Mouse (Mus musculus): Measurements from ENCODE around the gene Kif14. TPM values are rescaled to one million over a fixed set of nuclear protein-coding genes. Genes with fewer than 3 reads are reported as not detected.

Kif14 gene
- total and polyA plus RNA-seq, 3 experiments: 0.02 to 0.30 (median 0.08) TPM

- H3K4me3 ChIP-seq: no peak overlapping the region
- DNase-seq: no peak
- no peaks in the 10 kb centered on the region for H3K4me1 ChIP-seq (ENCODE audit: control insufficient read depth, insufficient read depth, low read length)
- TF ChIP-seq CTCF (IDR thresholded peaks at IDR 0.05) (no peak), EP300 (IDR thresholded peaks at IDR 0.05; ENCODE audit: insufficient read depth, low read depth, low read length) (no peak), POLR2A (IDR thresholded peaks at IDR 0.05; ENCODE audit: insufficient read depth, low read depth, low read length) (no peak)
- intact Hi-C loops (cut with DNase I): no loop called here
- H3K36me3 ChIP-seq (ENCODE audit: control insufficient read depth, insufficient read depth, low read length): no peaks in the 10 kb centered on the region
- no peaks in the 10 kb centered on the region for H3K79me2 ChIP-seq (replicated peaks; ENCODE audit: control insufficient read depth, insufficient read depth, low read length)
- 82% methylated on average over 7 of the region's 7 CpGs for WGBS
- no peaks in the 10 kb centered on the region for H3K27me3 ChIP-seq (ENCODE audit: control insufficient read depth, insufficient read depth, low read length)
- H3K9ac ChIP-seq (ENCODE audit: low read depth, low read length): no peak overlapping the region
- H3K27ac ChIP-seq: no peak overlapping the region
Observed at GRCm38 (mm10) chr1:136440741-136441140, 25.4 kb upstream of the Kif14 start.

DNA sequence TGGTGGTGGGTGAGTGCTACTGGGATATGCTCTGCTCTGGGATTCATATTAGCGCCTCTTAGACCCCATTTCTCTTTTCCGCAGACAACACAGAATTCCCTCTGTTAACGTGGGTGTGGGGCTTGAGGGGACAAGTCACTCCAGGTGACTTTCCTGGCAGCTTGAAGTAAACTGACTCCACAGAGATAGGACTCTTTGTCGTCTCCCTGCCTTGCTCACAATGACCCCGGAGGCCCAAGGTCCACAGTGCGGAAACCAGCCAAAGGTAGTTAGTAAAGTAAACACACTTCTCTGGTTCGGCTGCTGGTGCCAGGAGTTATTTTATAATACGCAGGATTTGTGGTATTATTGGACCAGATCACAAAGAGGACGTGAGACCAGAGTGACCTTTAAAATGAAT, 23.3 kb upstream of the Kif14 start:
- intact Hi-C loops (cut with DNase I): no loop called here

DNA sequence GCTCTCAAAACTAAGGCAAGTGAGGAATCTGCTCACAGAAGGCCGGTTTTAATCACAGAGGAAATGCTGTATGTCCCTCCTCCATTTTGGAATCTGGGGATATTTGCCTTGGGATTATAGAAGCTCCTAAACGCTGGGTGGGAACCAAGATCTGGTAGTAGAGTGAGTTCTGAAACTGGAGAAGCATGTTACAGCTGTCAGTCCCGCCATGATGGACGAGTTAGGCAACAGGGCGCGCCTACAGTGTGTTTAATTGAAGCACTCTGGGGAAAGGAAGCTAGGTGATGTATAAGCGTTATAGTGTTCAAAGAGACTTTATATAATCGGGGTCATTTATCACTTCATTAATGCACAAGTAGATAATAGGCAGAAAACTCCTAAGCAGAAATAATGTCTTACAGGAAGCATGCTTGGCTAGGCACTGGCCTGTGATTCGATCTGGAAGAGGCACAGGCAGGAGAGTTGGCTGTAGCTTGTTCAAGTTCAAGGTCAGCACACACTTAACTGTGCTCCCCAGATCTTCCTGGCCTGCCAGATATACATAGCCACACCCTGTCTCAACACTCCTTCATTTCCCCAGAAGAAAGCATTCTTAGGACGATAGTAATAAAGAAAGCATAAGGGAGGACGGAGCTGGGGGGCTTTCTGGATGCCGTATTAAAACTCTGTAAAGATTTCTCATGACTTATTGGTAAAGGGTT, 21.4 kb upstream of the Kif14 start:
- H3K79me2 ChIP-seq (replicated peaks; ENCODE audit: control insufficient read depth, insufficient read depth, low read length): no peaks in the 10 kb centered on the region
- no peak overlapping the region for H3K27ac ChIP-seq
- H3K27me3 ChIP-seq (ENCODE audit: control insufficient read depth, insufficient read depth, low read length): no peaks in the 10 kb centered on the region
- no peak overlapping the region for H3K4me3 ChIP-seq
- no peak overlapping the region for H3K9ac ChIP-seq (ENCODE audit: low read depth, low read length)
- no peak for DNase-seq
- no peaks in the 10 kb centered on the region for H3K36me3 ChIP-seq (ENCODE audit: control insufficient read depth, insufficient read depth, low read length)
- TF ChIP-seq POLR2A (IDR thresholded peaks at IDR 0.05; ENCODE audit: insufficient read depth, low read depth, low read length) (no peak), EP300 (IDR thresholded peaks at IDR 0.05; ENCODE audit: insufficient read depth, low read depth, low read length) (no peak), CTCF (IDR thresholded peaks at IDR 0.05) (no peak)
- intact Hi-C loops (cut with DNase I): no loop called here
- 83% methylated on average over 12 of the region's 12 CpGs for WGBS
- no peaks in the 10 kb centered on the region for H3K4me1 ChIP-seq (ENCODE audit: control insufficient read depth, insufficient read depth, low read length)

More for the DNA sequence above, 23.3 kb upstream of the Kif14 start:
- Histone ChIP-seq H3K27ac (no peak overlapping the region), H3K36me3 (ENCODE audit: control insufficient read depth, insufficient read depth, low read length) (no peaks in the 10 kb centered on the region), H3K4me3 (no peak overlapping the region), H3K27me3 (ENCODE audit: control insufficient read depth, insufficient read depth, low read length) (no peaks in the 10 kb centered on the region), H3K4me1 (ENCODE audit: control insufficient read depth, insufficient read depth, low read length) (no peaks in the 10 kb centered on the region), H3K9ac (ENCODE audit: low read depth, low read length) (no peak overlapping the region), H3K79me2 (replicated peaks; ENCODE audit: control insufficient read depth, insufficient read depth, low read length) (no peaks in the 10 kb centered on the region)
- DNase-seq: no peak
- 71% methylated on average over 9 of the region's 9 CpGs for WGBS
- TF ChIP-seq EP300 (IDR thresholded peaks at IDR 0.05; ENCODE audit: insufficient read depth, low read depth, low read length) (no peak), CTCF (IDR thresholded peaks at IDR 0.05) (no peak), POLR2A (IDR thresholded peaks at IDR 0.05; ENCODE audit: insufficient read depth, low read depth, low read length) (no peak)

GRCm38 (mm10) chr1:136446933-136447332, 19.2 kb upstream of the Kif14 start:
- intact Hi-C loops (cut with DNase I): no loop called here
- Histone ChIP-seq H3K27ac (no peak overlapping the region), H3K4me1 (ENCODE audit: control insufficient read depth, insufficient read depth, low read length) (no peaks in the 10 kb centered on the region), H3K4me3 (no peak overlapping the region), H3K27me3 (ENCODE audit: control insufficient read depth, insufficient read depth, low read length) (no peaks in the 10 kb centered on the region), H3K9ac (ENCODE audit: low read depth, low read length) (no peak overlapping the region), H3K79me2 (replicated peaks; ENCODE audit: control insufficient read depth, insufficient read depth, low read length) (no peaks in the 10 kb centered on the region), H3K36me3 (ENCODE audit: control insufficient read depth, insufficient read depth, low read length) (no peaks in the 10 kb centered on the region)
- TF ChIP-seq POLR2A (IDR thresholded peaks at IDR 0.05; ENCODE audit: insufficient read depth, low read depth, low read length) (no peak), EP300 (IDR thresholded peaks at IDR 0.05; ENCODE audit: insufficient read depth, low read depth, low read length) (no peak), CTCF (IDR thresholded peaks at IDR 0.05) (no peak)
- no peak for DNase-seq
- 83% methylated on average over 10 of the region's 10 CpGs for WGBS

DNA sequence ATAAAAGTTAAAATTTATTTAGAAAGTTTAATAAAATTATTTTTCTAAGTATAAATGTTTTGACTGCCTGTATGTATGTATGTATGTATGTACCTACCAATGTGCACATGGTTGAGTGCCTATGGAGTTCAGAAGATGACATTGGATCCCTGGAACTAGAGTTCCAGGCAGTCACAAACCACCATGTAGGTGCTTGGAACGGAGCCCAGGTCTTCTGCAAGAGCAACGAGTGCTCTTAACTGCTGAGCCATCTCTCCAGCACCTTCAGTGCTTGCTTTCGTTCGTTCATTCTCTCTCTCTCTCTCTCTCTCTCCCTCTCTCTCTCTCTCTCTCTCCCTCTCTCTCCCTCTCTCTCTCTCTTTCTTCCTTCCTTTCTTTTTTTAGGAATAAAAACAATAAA, 18.8 kb upstream of the Kif14 start:
- Histone ChIP-seq H3K4me3 (no peak overlapping the region), H3K27ac (no peak overlapping the region), H3K9ac (ENCODE audit: low read depth, low read length) (no peak overlapping the region), H3K27me3 (ENCODE audit: control insufficient read depth, insufficient read depth, low read length) (no peaks in the 10 kb centered on the region), H3K36me3 (ENCODE audit: control insufficient read depth, insufficient read depth, low read length) (no peaks in the 10 kb centered on the region), H3K4me1 (ENCODE audit: control insufficient read depth, insufficient read depth, low read length) (no peaks in the 10 kb centered on the region), H3K79me2 (replicated peaks; ENCODE audit: control insufficient read depth, insufficient read depth, low read length) (no peaks in the 10 kb centered on the region)
- TF ChIP-seq CTCF (IDR thresholded peaks at IDR 0.05) (no peak), EP300 (IDR thresholded peaks at IDR 0.05; ENCODE audit: insufficient read depth, low read depth, low read length) (no peak), POLR2A (IDR thresholded peaks at IDR 0.05; ENCODE audit: insufficient read depth, low read depth, low read length) (no peak)
- intact Hi-C loops (cut with DNase I): no loop called here
- WGBS: 38% methylated on average over 4 of the region's 4 CpGs
- no peak for DNase-seq

DNA sequence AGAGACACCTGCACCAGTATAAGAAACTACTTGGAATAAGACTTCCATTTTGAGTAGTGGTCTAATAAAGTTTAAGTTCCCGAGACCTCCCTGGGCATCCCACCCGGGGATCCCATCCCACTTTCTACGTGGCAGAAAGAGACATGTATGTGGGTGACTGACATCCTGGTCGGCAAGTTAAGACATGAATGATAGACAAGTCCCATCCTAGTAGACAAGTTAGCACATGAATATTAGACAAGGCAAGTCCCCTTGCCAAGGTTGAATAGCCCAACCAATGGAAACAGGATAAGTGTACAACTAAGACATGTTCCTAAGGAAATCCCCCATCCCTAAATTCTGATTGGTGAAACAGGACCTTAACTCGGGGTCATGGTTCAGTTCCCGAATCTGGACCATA, 16.6 kb upstream of the Kif14 start:
- intact Hi-C loops (cut with DNase I): no loop called here
- no peak overlapping the region for H3K4me3 ChIP-seq
- H3K36me3 ChIP-seq (ENCODE audit: control insufficient read depth, insufficient read depth, low read length): no peaks in the 10 kb centered on the region
- no peak overlapping the region for H3K27ac ChIP-seq
- H3K27me3 ChIP-seq (ENCODE audit: control insufficient read depth, insufficient read depth, low read length): no peaks in the 10 kb centered on the region
- H3K79me2 ChIP-seq (replicated peaks; ENCODE audit: control insufficient read depth, insufficient read depth, low read length): no peaks in the 10 kb centered on the region
- 91% methylated on average over 6 of the region's 6 CpGs for WGBS
- no peak for DNase-seq
- TF ChIP-seq EP300 (IDR thresholded peaks at IDR 0.05; ENCODE audit: insufficient read depth, low read depth, low read length): no peak
- TF ChIP-seq POLR2A (IDR thresholded peaks at IDR 0.05; ENCODE audit: insufficient read depth, low read depth, low read length): no peak
- TF ChIP-seq CTCF (IDR thresholded peaks at IDR 0.05): no peak
- H3K9ac ChIP-seq (ENCODE audit: low read depth, low read length): no peak overlapping the region
- H3K4me1 ChIP-seq (ENCODE audit: control insufficient read depth, insufficient read depth, low read length): no peaks in the 10 kb centered on the region

Measured in heart, adult 2 months (tissue).